Mouse (Mus musculus) gastrocnemius, adult 2 months (tissue): ENCODE data around the gene Nbeal2. TPM values are rescaled to one million over a fixed set of nuclear protein-coding genes. Genes with fewer than 3 reads are reported as not detected.

Experiments
- DNase-seq: peaks from one replicate; pipeline ENCODE4 v3.0.0; 2022
- H3K27ac ChIP-seq: fragments of 200-600 bp; 2 replicates; pipeline ENCODE4 v1.8.1; 2022; ENCODE audit warnings: mild to moderate bottlenecking
- H3K4me3 ChIP-seq: fragments of 200-600 bp; 2 replicates; pipeline ENCODE4 v1.8.1; 2022; ENCODE audit warnings: mild to moderate bottlenecking, moderate library complexity
- CTCF ChIP-seq: fragments of 200-600 bp; IDR thresholded peaks from 2 replicates; pipeline ENCODE4 v1.8.1; 2022; ENCODE audit warnings: antibody characterized with exemption, mild to moderate bottlenecking, moderate library complexity
- intact Hi-C: fragments of 180-260 bp; cut with DNase I; formaldehyde crosslinking; loops from one replicate; pipeline ENCODE4 v1.15.1; 2025
- total RNA-seq, 2 experiments: library from RNA; stranded (reverse); gene quantifications; 2 replicates each; pipeline ENCODE4 v1.2.3; 2021

Nbeal2 gene
- total RNA-seq, 2 experiments from 2014 or later: 4.7 to 5.0 TPM

- no peak for DNase-seq
- H3K4me3 ChIP-seq: no peak overlapping the region
- no peak overlapping the region for H3K27ac ChIP-seq
- intact Hi-C loops: loop anchor here (5.0 kb wide), 1 partner anchor 150 kb away; no protein-coding TSS in a partner anchor
- TF ChIP-seq CTCF: no peak
Measured at GRCm38 (mm10) chr9:110632671-110633070, 21.3 kb downstream of the Nbeal2 start.

- TF ChIP-seq CTCF: no peak
- H3K4me3 ChIP-seq: no peak overlapping the region
- H3K27ac ChIP-seq: no peak overlapping the region
- DNase-seq: no peak
- intact Hi-C loops: loop anchor here (2.0 to 5.0 kb wide), 3 partner anchors 151 to 221 kb away; no protein-coding TSS in a partner anchor
Measured at GRCm38 (mm10) chr9:110631651-110632275, 22.2 kb downstream of the Nbeal2 start.

DNA sequence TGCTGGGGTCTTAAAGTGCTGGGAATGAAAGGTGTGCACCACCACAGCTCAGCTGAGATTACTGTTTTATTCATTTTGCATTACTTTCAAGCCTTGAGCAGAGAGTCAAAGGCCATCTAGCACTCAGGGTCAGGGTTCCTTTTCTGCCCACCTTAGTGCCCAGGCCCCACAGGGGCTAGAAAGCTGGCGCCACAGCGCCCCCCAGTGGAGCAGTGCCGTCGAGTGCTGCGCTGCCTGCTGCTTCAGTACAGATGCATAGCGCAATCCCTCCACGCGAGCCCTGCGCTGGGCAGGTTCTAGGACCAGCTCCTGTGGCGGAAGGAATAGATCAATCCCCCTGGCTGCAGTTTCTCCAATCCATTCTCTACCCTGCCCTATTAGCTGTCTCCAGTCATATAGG is 22.8 kb downstream of the Nbeal2 start:
- DNase-seq: peak; percentile 72
- peak; percentile 76 for TF ChIP-seq CTCF
- intact Hi-C loops: loop anchor here (2.0 to 5.0 kb wide), 3 partner anchors 151 to 220 kb away; no protein-coding TSS in a partner anchor
- Histone ChIP-seq H3K4me3 (no peak overlapping the region), H3K27ac (no peak overlapping the region)

DNA sequence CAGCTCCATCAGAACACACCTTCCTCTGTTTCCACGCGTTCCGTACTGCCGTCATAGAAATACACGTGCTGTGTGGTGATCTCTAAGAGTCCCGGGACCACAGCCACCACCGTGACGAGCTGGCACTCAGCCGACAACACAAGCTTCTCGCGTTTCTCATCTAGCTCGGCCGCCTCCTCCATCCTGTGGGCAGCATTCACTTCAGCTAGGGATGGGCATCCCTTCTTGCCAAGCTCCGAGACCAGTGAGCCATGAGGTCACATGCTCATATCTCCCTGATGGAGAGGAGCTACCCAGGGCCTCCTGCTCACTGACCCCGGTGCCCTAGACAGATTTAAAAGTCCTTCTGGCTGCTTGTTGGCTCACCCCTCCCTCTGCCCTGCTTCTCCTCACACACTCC is 23.8 kb downstream of the Nbeal2 start:
- TF ChIP-seq CTCF: no peak
- Histone ChIP-seq H3K4me3 (no peak overlapping the region), H3K27ac (no peak overlapping the region)
- intact Hi-C loops: loop anchor here (2.0 to 5.0 kb wide), 3 partner anchors 152 to 219 kb away; no protein-coding TSS in a partner anchor
- DNase-seq: peak; percentile 34

GRCm38 (mm10) chr9:110625350-110625908 is 28.5 kb downstream of the Nbeal2 start:
- DNase-seq: peak; percentile 12
- peak overlapping the region; percentile 95 for H3K27ac ChIP-seq
- intact Hi-C loops: no loop called here
- TF ChIP-seq CTCF: no peak
- H3K4me3 ChIP-seq: peak overlapping the region; percentile 88

- Histone ChIP-seq H3K4me3 (peak within 1 kb of the TSS; percentile 88), H3K27ac (peak within 1 kb of the TSS; percentile 95)
- no peak for TF ChIP-seq CTCF
- intact Hi-C loops: no loop called here
- DNase-seq: peak; percentile 95
Measured at GRCm38 (mm10) chr9:110624361-110625166, 29.4 kb downstream of the Nbeal2 start, which contains the start of gene Nradd. Nradd (minus strand) TSS chr9:110624452.

- no peak for TF ChIP-seq CTCF
- Histone ChIP-seq H3K27ac (peak overlapping the region; percentile 95), H3K4me3 (peak overlapping the region; percentile 88)
- peak; percentile 13 for DNase-seq
- intact Hi-C loops: no loop called here
Measured at GRCm38 (mm10) chr9:110623416-110624195, 30.4 kb downstream of the Nbeal2 start.

DNA sequence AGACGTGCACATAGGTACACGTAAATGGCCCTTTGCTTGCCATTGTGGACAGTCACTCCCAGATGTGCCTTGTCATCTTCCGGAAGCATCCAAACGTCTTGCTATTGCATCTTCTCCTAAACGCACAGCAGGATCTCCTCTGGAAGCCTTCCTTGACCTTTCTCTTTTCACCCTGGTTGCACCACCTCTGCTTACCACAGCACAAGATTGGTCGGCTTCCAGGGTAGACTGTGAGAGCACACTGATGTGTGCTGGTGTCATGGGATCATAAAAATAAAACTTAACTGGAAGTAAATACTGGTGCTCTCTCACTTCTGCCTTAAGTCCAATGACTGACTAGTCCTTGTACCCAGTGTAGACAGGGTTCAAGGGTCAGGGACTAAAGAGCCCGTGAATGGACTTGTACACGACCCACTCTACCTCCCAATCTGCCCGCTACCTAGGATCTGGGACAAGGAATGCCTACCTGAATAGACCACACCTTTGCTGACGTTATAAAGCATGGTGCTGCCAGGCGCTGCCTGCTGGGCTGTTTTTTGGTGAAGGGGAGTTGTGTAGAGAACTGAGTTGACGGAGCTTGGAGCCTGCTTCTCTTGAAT is 31.2 kb downstream of the Nbeal2 start:
- TF ChIP-seq CTCF: no peak
- H3K4me3 ChIP-seq: no peak overlapping the region
- intact Hi-C loops: no loop called here
- H3K27ac ChIP-seq: no peak overlapping the region
- peak; percentile 14 for DNase-seq

DNA sequence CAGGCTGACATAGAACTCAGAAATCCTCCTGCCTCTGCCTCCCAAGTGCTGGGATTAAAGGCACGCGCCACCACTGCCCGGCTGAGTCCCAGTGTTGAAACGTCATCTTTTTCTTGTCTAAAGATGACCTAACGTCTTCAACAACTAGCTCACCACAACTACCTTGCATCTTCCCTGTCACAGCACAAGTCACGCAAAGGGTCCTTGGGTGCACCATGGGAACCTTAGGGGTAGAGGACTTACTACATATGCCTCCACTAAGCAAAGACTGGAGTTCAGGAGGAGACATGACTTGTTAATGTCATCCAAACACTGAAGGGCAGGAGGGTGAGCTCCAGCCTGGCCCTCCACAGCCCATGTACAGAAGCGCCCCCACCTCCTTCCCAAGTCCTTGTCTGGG is 33.3 kb downstream of the Nbeal2 start:
- TF ChIP-seq CTCF: no peak
- H3K4me3 ChIP-seq: no peak overlapping the region
- intact Hi-C loops: no loop called here
- H3K27ac ChIP-seq: no peak overlapping the region
- DNase-seq: no peak

DNA sequence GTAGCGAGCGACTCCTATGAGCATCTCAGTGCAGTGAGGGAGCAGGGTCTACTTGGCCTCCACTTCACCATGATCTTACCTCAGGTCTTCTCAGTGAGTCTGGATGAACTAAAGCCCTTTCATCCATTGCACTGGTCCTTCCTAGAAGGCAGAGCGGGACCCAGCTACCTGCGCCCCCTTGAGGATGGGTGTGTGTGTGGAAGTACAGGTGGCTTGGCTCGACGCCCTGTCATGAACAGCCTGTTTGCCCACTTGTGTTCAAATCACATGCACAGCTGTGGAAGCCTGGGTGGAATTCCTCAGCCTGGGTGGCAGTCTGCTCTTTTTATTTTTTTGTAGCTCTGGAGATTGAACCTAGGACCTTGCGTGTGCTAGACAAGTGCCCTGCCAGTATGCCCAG is 33.8 kb downstream of the Nbeal2 start:
- Histone ChIP-seq H3K27ac (no peak overlapping the region), H3K4me3 (no peak overlapping the region)
- intact Hi-C loops: no loop called here
- no peak for DNase-seq
- no peak for TF ChIP-seq CTCF

DNA sequence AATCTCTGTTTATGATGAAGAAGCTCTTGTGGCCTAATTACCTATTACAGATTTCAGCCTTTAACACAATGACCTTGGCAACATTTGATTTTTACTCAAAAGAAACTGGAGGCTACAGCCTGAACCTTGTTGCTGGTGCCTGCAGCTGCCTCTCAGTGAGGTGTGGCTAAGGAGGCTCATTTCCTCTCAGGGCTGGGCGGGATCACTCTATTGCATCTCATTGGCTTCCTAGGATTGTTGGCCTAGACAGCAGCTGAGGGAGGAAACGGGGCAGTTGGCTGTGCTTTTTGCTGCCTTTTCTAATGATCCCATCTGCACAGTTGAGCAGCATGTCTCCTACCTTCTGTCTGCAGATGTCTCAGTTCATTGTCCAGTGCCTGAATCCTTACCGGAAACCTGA is 36.9 kb downstream of the Nbeal2 start:
- no peak for DNase-seq
- no peak for TF ChIP-seq CTCF
- intact Hi-C loops: no loop called here
- no peak overlapping the region for H3K27ac ChIP-seq
- no peak overlapping the region for H3K4me3 ChIP-seq

- intact Hi-C loops: no loop called here
- H3K4me3 ChIP-seq: no peak overlapping the region
- no peak for DNase-seq
Measured at GRCm38 (mm10) chr9:110611471-110611870, 42.5 kb downstream of the Nbeal2 start.

More at GRCm38 (mm10) chr9:110611471-110611870, 42.5 kb downstream of the Nbeal2 start:
- H3K27ac ChIP-seq: no peak overlapping the region
- no peak for TF ChIP-seq CTCF
